Mouse (Mus musculus) brown adipose tissue, adult 24 weeks (tissue): Measurements from ENCODE around the gene Terb2. TPM values are rescaled to one million over a fixed set of nuclear protein-coding genes. Genes with fewer than 3 reads are reported as not detected.

Source experiments
- H3K27ac ChIP-seq: fragments of 200-500 bp; replicated peaks from 2 replicates; pipeline ENCODE4 v1.5.1; 2012; ENCODE audit warnings: low read depth, mild to moderate bottlenecking, low read length
- H3K4me1 ChIP-seq: fragments of 200-500 bp; 2 replicates; pipeline ENCODE4 v1.6.1; 2012; ENCODE audit warnings: low read length, mixed read lengths; ENCODE audit not compliant: control insufficient read depth, insufficient read depth, insufficient read length
- H3K4me3 ChIP-seq: fragments of 200-500 bp; 2 replicates; pipeline ENCODE4 v1.5.1; 2012; ENCODE audit warnings: low read depth, mild to moderate bottlenecking, low read length, moderate library complexity; ENCODE audit not compliant: insufficient read depth
- polyA plus RNA-seq: library from polyadenylated mRNA; stranded (reverse); fragments of >200 nt; gene quantifications from 2 replicates; pipeline ENCODE4 v1.2.4, GENCODE M21; 2012; ENCODE audit not compliant: missing spikeins, insufficient read depth, insufficient read length

Terb2 gene
- polyA plus RNA-seq, 1 experiment = not detected

GRCm38 (mm10) chr2:122233759-122234557 lies 47.9 kb downstream of the Terb2 start:
- H3K27ac ChIP-seq = no peak overlapping the region

DNA sequence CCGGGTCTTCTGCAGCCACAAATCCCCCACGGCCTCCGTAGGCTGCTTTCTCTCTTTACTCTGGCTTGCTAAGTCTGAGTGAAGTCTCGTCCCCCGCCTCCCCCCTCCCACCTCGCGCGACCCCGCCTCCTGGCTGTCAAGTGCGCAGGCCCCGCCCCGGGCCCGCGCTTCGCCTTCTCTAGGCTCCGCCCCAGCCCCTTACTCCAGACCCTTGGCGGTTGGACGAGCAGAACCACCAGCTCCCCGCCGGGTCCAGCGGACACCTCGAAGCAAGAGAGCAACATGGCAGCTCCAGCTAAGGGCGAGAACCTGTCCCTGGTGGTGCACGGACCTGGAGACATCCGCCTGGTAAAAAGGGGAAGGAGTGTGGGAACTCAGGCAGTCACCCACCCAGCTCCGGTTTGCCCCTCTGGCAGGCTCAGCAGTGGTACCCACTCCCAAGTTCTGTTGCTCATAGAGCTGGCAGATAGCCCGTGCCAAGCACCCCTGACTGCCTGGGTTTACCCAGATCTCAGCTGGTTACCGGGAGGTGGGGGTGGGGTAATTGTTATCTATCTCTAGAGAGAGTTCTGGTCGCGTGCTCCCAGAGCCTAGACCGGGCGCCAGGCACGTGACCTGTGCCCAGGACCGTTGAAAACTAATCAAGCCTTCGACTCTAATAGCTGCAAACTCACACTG lies 48.7 kb downstream of the Terb2 start, which contains the start of gene Sord:
Sord (plus strand) TSS at position 139 of the 678 bp plus-strand sequence.
- Histone ChIP-seq H3K4me3 (peak within 1 kb of the TSS; percentile 94), H3K4me1 (no peaks in the 10 kb centered on the region; the same call in 1 of the 2 replicates), H3K27ac (peak within 1 kb of the TSS; percentile 40; the same call in 1 of the 2 replicates)

More at GRCm38 (mm10) chr2:122233759-122234557, 47.9 kb downstream of the Terb2 start:
- Histone ChIP-seq H3K4me3 (peak overlapping the region; percentile 94), H3K4me1 (no peaks in the 10 kb centered on the region; the same call in 1 of the 2 replicates)

GRCm38 (mm10) chr2:122235425-122235824 lies 49.4 kb downstream of the Terb2 start:
- Histone ChIP-seq H3K4me3 (peak overlapping the region; percentile 94; the same call in 1 of the 2 replicates), H3K27ac (no peak overlapping the region), H3K4me1 (no peaks in the 10 kb centered on the region; the same call in 1 of the 2 replicates)

- H3K4me3 ChIP-seq = no peak overlapping the region
- no peak overlapping the region for H3K27ac ChIP-seq
- H3K4me1 ChIP-seq = no peaks in the 10 kb centered on the region; the same call in 1 of the 2 replicates
Observed at GRCm38 (mm10) chr2:122236321-122236720, 50.2 kb downstream of the Terb2 start.

DNA sequence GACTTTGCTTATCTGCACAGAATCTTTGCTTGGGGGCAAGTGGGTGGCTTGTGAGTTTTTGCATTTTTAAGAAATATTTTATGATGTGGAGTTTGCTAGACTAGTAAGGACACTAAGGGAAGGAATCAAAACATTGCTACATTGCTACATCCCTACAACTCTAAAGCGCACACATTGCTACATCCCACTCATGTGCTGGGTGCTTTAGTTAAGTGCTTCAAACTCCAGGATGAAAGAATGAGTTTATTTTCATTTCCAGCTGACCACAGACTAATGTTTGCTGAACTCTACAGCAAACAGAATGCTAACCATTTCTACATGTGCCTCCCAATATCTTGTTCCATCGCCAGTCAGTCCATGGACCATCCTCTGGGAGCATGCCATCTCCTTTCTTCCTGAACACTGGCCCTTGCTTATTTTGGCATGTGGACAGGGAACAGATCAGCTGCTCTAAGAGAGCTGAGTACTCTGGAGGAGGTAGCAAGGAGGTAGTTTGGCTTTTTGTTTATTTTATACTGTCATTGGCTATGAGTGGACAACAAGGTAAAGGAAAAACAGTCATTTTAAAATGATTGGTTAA lies 51.9 kb downstream of the Terb2 start:
- H3K27ac ChIP-seq = no peak overlapping the region
- H3K4me3 ChIP-seq = no peak overlapping the region
- H3K4me1 ChIP-seq = no peaks in the 10 kb centered on the region; the same call in 1 of the 2 replicates

DNA sequence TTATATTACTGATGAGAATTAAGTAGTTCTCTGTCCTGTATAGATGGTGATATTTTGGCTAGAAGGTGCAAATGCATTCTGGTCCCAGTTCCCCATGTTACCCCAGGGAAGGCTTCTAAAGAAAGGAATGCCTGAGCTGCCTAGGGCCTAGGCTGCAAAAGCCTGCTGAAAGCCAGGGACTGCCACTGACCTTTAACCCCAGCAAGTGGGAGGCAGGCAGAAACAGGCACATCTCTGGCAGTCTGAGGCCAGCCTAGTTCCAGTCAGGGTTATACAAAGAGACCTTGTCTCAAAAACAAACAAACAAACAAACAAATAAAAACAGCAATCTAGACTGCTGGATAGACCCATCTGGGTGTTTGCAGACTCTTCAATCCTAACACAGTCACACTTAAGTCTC lies 54.7 kb downstream of the Terb2 start:
- Histone ChIP-seq H3K27ac (no peak overlapping the region), H3K4me3 (no peak overlapping the region), H3K4me1 (no peaks in the 10 kb centered on the region; the same call in 1 of the 2 replicates)

- Histone ChIP-seq H3K27ac (no peak overlapping the region), H3K4me1 (no peaks in the 10 kb centered on the region; the same call in 1 of the 2 replicates), H3K4me3 (no peak overlapping the region)
Observed at GRCm38 (mm10) chr2:122241226-122241625, 55.2 kb downstream of the Terb2 start.

DNA sequence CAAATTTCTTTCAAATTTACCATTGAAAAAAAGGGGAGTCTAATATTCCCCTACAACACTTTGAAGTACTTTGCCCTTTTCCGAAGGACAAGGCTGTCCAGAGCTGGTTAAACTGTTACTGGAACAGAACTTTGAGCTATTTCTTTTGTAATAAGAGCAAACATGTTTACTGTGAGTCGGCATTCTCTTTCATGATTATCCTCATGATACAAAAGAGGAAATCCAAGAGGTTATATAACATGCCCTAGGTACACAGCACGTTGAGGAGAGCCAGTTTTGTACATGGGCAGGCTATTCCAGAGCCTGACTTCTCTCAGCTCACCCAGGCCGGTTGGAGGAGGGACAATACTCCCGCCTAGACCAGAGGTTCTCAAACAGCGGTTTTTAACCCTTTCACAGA lies 55.9 kb downstream of the Terb2 start:
- Histone ChIP-seq H3K27ac (no peak overlapping the region), H3K4me3 (no peak overlapping the region), H3K4me1 (no peaks in the 10 kb centered on the region; the same call in 1 of the 2 replicates)

- Histone ChIP-seq H3K27ac (no peak overlapping the region), H3K4me3 (no peak overlapping the region), H3K4me1 (no peaks in the 10 kb centered on the region)
Observed at GRCm38 (mm10) chr2:122243671-122244131, 57.6 kb downstream of the Terb2 start.

DNA sequence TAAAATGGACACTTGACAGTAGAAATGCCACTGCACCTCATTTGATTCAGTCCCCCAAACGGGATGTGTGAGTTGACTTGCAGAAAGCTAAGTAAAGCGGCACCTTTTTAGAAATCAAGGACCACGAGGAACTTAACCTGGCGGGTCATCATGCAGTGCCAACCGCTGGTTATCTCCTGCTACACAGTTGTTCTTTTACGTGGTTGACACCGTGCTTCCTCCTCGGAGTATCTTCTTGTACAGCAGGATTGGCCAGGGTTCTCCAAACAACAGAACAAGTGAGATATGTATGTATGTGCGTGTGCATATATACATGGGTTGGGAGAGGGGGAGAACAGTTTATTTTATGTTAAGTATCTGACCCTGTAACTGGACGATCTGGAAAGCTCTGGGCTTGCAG lies 61.7 kb downstream of the Terb2 start:
- no peaks in the 10 kb centered on the region for H3K4me1 ChIP-seq
- H3K4me3 ChIP-seq = no peak overlapping the region
- H3K27ac ChIP-seq = no peak overlapping the region

- no peaks in the 10 kb centered on the region for H3K4me1 ChIP-seq
- no peak overlapping the region for H3K4me3 ChIP-seq
- H3K27ac ChIP-seq = no peak overlapping the region
Observed at GRCm38 (mm10) chr2:122255997-122256396, 69.9 kb downstream of the Terb2 start.

Other genes starting within 250 kb of the Terb2 start
- 5.9 and 6.5 TPM in 2 replicates for gene Ctdspl2, start 230.3 kb upstream of the Terb2 start, polyA plus RNA-seq
- not detected in 2 replicates for gene Mageb3, start 230.2 kb upstream of the Terb2 start, polyA plus RNA-seq
- gene Eif3j1, start 157.7 kb upstream of the Terb2 start, polyA plus RNA-seq = 6.8 and 9.9 TPM in 2 replicates
- gene Spg11, start 67.9 kb upstream of the Terb2 start, polyA plus RNA-seq = 6.1 and 7.8 TPM in 2 replicates
- gene B2m, start 38.6 kb upstream of the Terb2 start, polyA plus RNA-seq = 1,264 and 2,088 TPM in 2 replicates
- not detected in 2 replicates for gene Trim69, start 25.6 kb upstream of the Terb2 start, polyA plus RNA-seq
- gene Patl2, start 83 bp upstream of the Terb2 start, polyA plus RNA-seq = not detected in 2 replicates
- 59.6 and 87.1 TPM in 2 replicates for gene Sord, start 48.5 kb downstream of the Terb2 start, polyA plus RNA-seq
- not detected in 2 replicates for gene Duox2, start 112.2 kb downstream of the Terb2 start, polyA plus RNA-seq
- not detected in 2 replicates for gene Duoxa2, start 112.6 kb downstream of the Terb2 start, polyA plus RNA-seq
- 0.67 TPM in 1 of 2 replicates, not detected in the other for gene Duoxa1, start 127.5 kb downstream of the Terb2 start, polyA plus RNA-seq
- gene Duox1, start 129.4 kb downstream of the Terb2 start, polyA plus RNA-seq = not detected in 2 replicates
- 3.1 and 4.5 TPM in 2 replicates for gene Shf, start 182.9 kb downstream of the Terb2 start, polyA plus RNA-seq
- gene Slc28a2, start 240.2 kb downstream of the Terb2 start, polyA plus RNA-seq = 6.6 and 15.1 TPM in 2 replicates